12 mouse cellular contexts compared by ENCODE assay signal in the genomic region with DNA sequence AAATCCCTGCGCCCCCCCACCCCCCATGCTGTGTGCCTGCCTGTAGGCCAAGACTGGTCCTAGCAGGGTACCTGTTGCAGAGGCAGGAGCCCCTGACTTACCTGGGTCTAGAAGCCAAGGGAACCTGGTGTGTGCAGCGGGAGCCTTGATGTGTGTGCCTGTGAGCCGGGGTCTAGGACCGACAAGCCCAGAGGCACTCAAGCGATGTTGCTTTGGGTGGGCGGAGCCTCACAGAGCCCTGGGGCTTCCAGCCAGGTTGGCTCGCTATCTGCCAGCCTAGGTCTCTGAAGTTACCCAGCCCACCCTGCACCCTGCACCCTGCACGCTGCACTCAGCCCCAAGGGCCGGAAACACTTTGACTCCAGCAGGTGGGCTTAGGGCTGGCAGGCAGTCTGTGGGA. TPM values are rescaled to one million over a fixed set of nuclear protein-coding genes. Genes with fewer than 3 reads are reported as not detected.
DNase-seq lines count a peak whose midpoint lies in the region; ATAC-seq and TF ChIP-seq lines count a peak whose summit lies in the region.
"Had no signal": no experiment of that assay in that cellular context is flagged by ENCODE, and none has a peak within 500 bp of the region (broad histone marks: within the 10 kb centered on the region; RNA-seq: fewer than 3 reads in every experiment).

No protein-coding gene starts in this region.

- TF ChIP-seq CTCF in intestine, postnatal 0 days (IDR thresholded peaks at IDR 0.05; ENCODE audit: low read depth), result no peak
- no peak for TF ChIP-seq CTCF in heart, postnatal 0 days (IDR thresholded peaks at IDR 0.05; ENCODE audit: low read depth)

- no peak for TF ChIP-seq EP300 in heart, postnatal 0 days (IDR thresholded peaks at IDR 0.05; ENCODE audit: low read depth)

- no peak overlapping the region for H3K4me3 ChIP-seq in intestine, embryonic 14.5 days (ENCODE audit: low read depth, low read length)
- no peak overlapping the region for H3K4me3 ChIP-seq in intestine, postnatal 0 days (ENCODE audit: low read depth, low read length)
- H3K4me3 ChIP-seq in neural tube, embryonic 12.5 days, result no peak overlapping the region
- H3K4me3 ChIP-seq in heart, postnatal 0 days (ENCODE audit: low read depth, low read length), result peak overlapping the region; percentile 37
- H3K4me3 ChIP-seq in stomach, embryonic 15.5 days (replicated peaks), result no peak overlapping the region
- H3K4me3 ChIP-seq: midbrain, embryonic 12.5 days had no signal

- H3K27me3 ChIP-seq in intestine, embryonic 14.5 days (replicated peaks; ENCODE audit: control insufficient read depth, insufficient read depth, low read length), result no peaks in the 10 kb centered on the region
- H3K27me3 ChIP-seq in intestine, postnatal 0 days (replicated peaks; ENCODE audit: control insufficient read depth, insufficient read depth, low read length), result 0 out of 2 replicates have a peak, but pooled peaks cover 3% of the 10 kb centered on the region
- no peaks in the 10 kb centered on the region for H3K27me3 ChIP-seq in neural tube, embryonic 12.5 days (replicated peaks)
- H3K27me3 ChIP-seq in heart, postnatal 0 days (ENCODE audit: control insufficient read depth, insufficient read depth, low read length), result no peaks in the 10 kb centered on the region
- no peaks in the 10 kb centered on the region for H3K27me3 ChIP-seq in stomach, embryonic 15.5 days (replicated peaks)

- H3K9ac ChIP-seq in intestine, embryonic 14.5 days (ENCODE audit: low read length), result no peak overlapping the region
- no peak overlapping the region for H3K9ac ChIP-seq in intestine, postnatal 0 days (ENCODE audit: low read depth, low read length)
- H3K9ac ChIP-seq in neural tube, embryonic 12.5 days, result no peak overlapping the region
- H3K9ac ChIP-seq in heart, postnatal 0 days (replicated peaks; ENCODE audit: low read depth, low read length), result peak overlapping the region; percentile 55
- no peak overlapping the region for H3K9ac ChIP-seq in stomach, embryonic 15.5 days
- H3K9ac ChIP-seq: midbrain, embryonic 12.5 days had no signal

- H3K4me2 ChIP-seq in intestine, embryonic 14.5 days (ENCODE audit: low read length), result peak overlapping the region; percentile 18; the same call in 1 of the 2 replicates
- no peak overlapping the region for H3K4me2 ChIP-seq in intestine, postnatal 0 days (replicated peaks; ENCODE audit: low read depth)
- H3K4me2 ChIP-seq in neural tube, embryonic 12.5 days (replicated peaks), result no peak overlapping the region
- peak overlapping the region; percentile 63 for H3K4me2 ChIP-seq in heart, postnatal 0 days (ENCODE audit: low read depth, low read length)
- H3K4me2 ChIP-seq in stomach, embryonic 15.5 days, result peak overlapping the region; percentile 29; the same call in 1 of the 2 replicates
- H3K4me2 ChIP-seq: midbrain, embryonic 12.5 days had no signal

- no peaks in the 10 kb centered on the region for H3K36me3 ChIP-seq in intestine, embryonic 14.5 days (ENCODE audit: control insufficient read depth, insufficient read depth, low read length)
- no peaks in the 10 kb centered on the region for H3K36me3 ChIP-seq in intestine, postnatal 0 days (ENCODE audit: control insufficient read depth, insufficient read depth)
- H3K36me3 ChIP-seq in neural tube, embryonic 12.5 days, result no peaks in the 10 kb centered on the region
- H3K36me3 ChIP-seq in heart, postnatal 0 days (replicated peaks; ENCODE audit: control insufficient read depth, insufficient read depth, low read length), result no peaks in the 10 kb centered on the region
- no peaks in the 10 kb centered on the region for H3K36me3 ChIP-seq in stomach, embryonic 15.5 days
- H3K36me3 ChIP-seq: midbrain, embryonic 12.5 days had no signal

- DNase-seq in intestine, embryonic 14.5 days (ENCODE audit: low spot score), result no peak
- DNase-seq in neural tube, embryonic 10.5 days (ENCODE audit: extremely low spot score, low spot score), result no peak
- DNase-seq in heart, postnatal 0 days (ENCODE audit: low spot score), result no peak
- no peak for DNase-seq in frontal cortex, postnatal 36 days (ENCODE audit: low spot score in 2 of 2)
- no peak for DNase-seq in adipocyte (ENCODE audit: low spot score)
- DNase-seq: thymus, postnatal 14 days had no signal

- peak; percentile 38; the same call in 1 of the 2 replicates for ATAC-seq in intestine, embryonic 14.5 days (replicated peaks; ENCODE audit: low FRiP score, low TSS enrichment, low read depth)
- no peak for ATAC-seq in intestine, postnatal 0 days
- ATAC-seq in neural tube, embryonic 12.5 days (ENCODE audit: low FRiP score, low read depth), result peak; percentile 27; the same call in 1 of the 2 replicates
- ATAC-seq in heart, postnatal 0 days (ENCODE audit: insufficient read depth, low read depth), result peak; percentile 71
- ATAC-seq in stomach, embryonic 15.5 days (ENCODE audit: insufficient read depth, low FRiP score, low read depth), result no peak

- H3K9me3 ChIP-seq in intestine, embryonic 14.5 days (ENCODE audit: control insufficient read depth, low read length), result no peaks in the 10 kb centered on the region
- H3K9me3 ChIP-seq in intestine, postnatal 0 days (ENCODE audit: control insufficient read depth), result no peaks in the 10 kb centered on the region
- no peaks in the 10 kb centered on the region for H3K9me3 ChIP-seq in neural tube, embryonic 12.5 days
- H3K9me3 ChIP-seq in heart, postnatal 0 days (replicated peaks; ENCODE audit: control insufficient read depth, low read length), result no peaks in the 10 kb centered on the region
- H3K9me3 ChIP-seq in stomach, embryonic 15.5 days, result no peaks in the 10 kb centered on the region
- H3K9me3 ChIP-seq: midbrain, embryonic 12.5 days had no signal

- no peak overlapping the region for H3K27ac ChIP-seq in intestine, embryonic 14.5 days (ENCODE audit: low read depth)
- no peak overlapping the region for H3K27ac ChIP-seq in intestine, postnatal 0 days (ENCODE audit: low read depth, low read length)
- H3K27ac ChIP-seq in neural tube, embryonic 12.5 days, result no peak overlapping the region
- H3K27ac ChIP-seq in heart, postnatal 0 days (ENCODE audit: low read depth), result peak overlapping the region; percentile 92
- H3K27ac ChIP-seq in stomach, embryonic 15.5 days, result no peak overlapping the region
- H3K27ac ChIP-seq: midbrain, embryonic 12.5 days had no signal

- 21% methylated on average over 9 of the region's 9 CpGs for WGBS in intestine, embryonic 14.5 days
- 37% methylated on average over 9 of the region's 9 CpGs for WGBS in intestine, postnatal 0 days
- 26% methylated on average over 9 of the region's 9 CpGs for WGBS in neural tube, embryonic 12.5 days
- 8% methylated on average over 9 of the region's 9 CpGs for WGBS in heart, postnatal 0 days
- WGBS in stomach, embryonic 15.5 days, result 25% methylated on average over 9 of the region's 9 CpGs

- peaks cover 4% of the 10 kb centered on the region; the same call in 1 of the 2 replicates for H3K4me1 ChIP-seq in intestine, embryonic 14.5 days (replicated peaks; ENCODE audit: control insufficient read depth, insufficient read depth, low read length)
- H3K4me1 ChIP-seq in intestine, postnatal 0 days (replicated peaks; ENCODE audit: control insufficient read depth, insufficient read depth, low read length), result no peaks in the 10 kb centered on the region; the same call in 1 of the 2 replicates
- peaks cover 16% of the 10 kb centered on the region for H3K4me1 ChIP-seq in neural tube, embryonic 12.5 days
- H3K4me1 ChIP-seq in heart, postnatal 0 days (ENCODE audit: control insufficient read depth, insufficient read depth), result peaks cover 40% of the 10 kb centered on the region
- peaks cover 8% of the 10 kb centered on the region; the same call in 1 of the 2 replicates for H3K4me1 ChIP-seq in stomach, embryonic 15.5 days

RNA-seq across cellular contexts. Expression of a gene that starts 0.5 kb away (rescaled TPM):
- polyA plus RNA-seq in intestine, embryonic 14.5 days (2014; fragmentation: Nextera tagmentation; extraction: Ambion mirVana), result 0.32 TPM in 1 of 2 replicates, not detected in the other
- polyA plus RNA-seq in intestine, postnatal 0 days (2015; fragmentation: Nextera tagmentation; extraction: Ambion mirVana), result not detected in 2 replicates
- not detected in 2 replicates for polyA plus RNA-seq in neural tube, embryonic 12.5 days (2016; fragmentation: Nextera tagmentation; extraction: Ambion mirVana)
- total RNA-seq in heart, postnatal 0 days (2014; rRNA removed; ENCODE audit: low replicate concordance), result 182 and 283 TPM in 2 replicates
- polyA plus RNA-seq in heart, postnatal 0 days (2015; fragmentation: Nextera tagmentation; extraction: Ambion mirVana), result 324 and 415 TPM in 2 replicates
- polyA plus RNA-seq in stomach, embryonic 15.5 days (2015; fragmentation: Nextera tagmentation; extraction: Ambion mirVana), result 0.22 and 0.60 TPM in 2 replicates
- total RNA-seq: gastrocnemius, postnatal 4 days had no signal
- polyA plus RNA-seq: cortical plate, adult 2 months; midbrain, embryonic 12.5 days had no signal

RNA-seq across cellular contexts. Expression of a gene that starts 37.5 kb away (rescaled TPM):
- not detected in 2 replicates for polyA plus RNA-seq in intestine, embryonic 14.5 days (2014; fragmentation: Nextera tagmentation; extraction: Ambion mirVana)
- polyA plus RNA-seq in intestine, postnatal 0 days (2015; fragmentation: Nextera tagmentation; extraction: Ambion mirVana), result not detected in 2 replicates
- not detected in 2 replicates for polyA plus RNA-seq in neural tube, embryonic 12.5 days (2016; fragmentation: Nextera tagmentation; extraction: Ambion mirVana)
- total RNA-seq in heart, postnatal 0 days (2014; rRNA removed; ENCODE audit: low replicate concordance), result not detected in 2 replicates
- 0.05 TPM in 1 of 2 replicates, not detected in the other for polyA plus RNA-seq in heart, postnatal 0 days (2015; fragmentation: Nextera tagmentation; extraction: Ambion mirVana)
- polyA plus RNA-seq in stomach, embryonic 15.5 days (2015; fragmentation: Nextera tagmentation; extraction: Ambion mirVana), result not detected in 2 replicates
- total RNA-seq: gastrocnemius, postnatal 4 days had no signal
- polyA plus RNA-seq: cortical plate, adult 2 months; midbrain, embryonic 12.5 days had no signal

RNA-seq across cellular contexts. Expression of a gene that starts 57.6 kb away (rescaled TPM):
- 130 and 134 TPM in 2 replicates for polyA plus RNA-seq in intestine, embryonic 14.5 days (2014; fragmentation: Nextera tagmentation; extraction: Ambion mirVana)
- 91.3 and 93.0 TPM in 2 replicates for polyA plus RNA-seq in intestine, postnatal 0 days (2015; fragmentation: Nextera tagmentation; extraction: Ambion mirVana)
- 106 and 109 TPM in 2 replicates for polyA plus RNA-seq in neural tube, embryonic 12.5 days (2016; fragmentation: Nextera tagmentation; extraction: Ambion mirVana)
- 12.3 and 17.5 TPM in 2 replicates for total RNA-seq in heart, postnatal 0 days (2014; rRNA removed; ENCODE audit: low replicate concordance)
- 165 and 187 TPM in 2 replicates for polyA plus RNA-seq in heart, postnatal 0 days (2015; fragmentation: Nextera tagmentation; extraction: Ambion mirVana)
- polyA plus RNA-seq in stomach, embryonic 15.5 days (2015; fragmentation: Nextera tagmentation; extraction: Ambion mirVana), result 136 and 143 TPM in 2 replicates

Comparison
In these comparisons a context has a peak if more than half of its experiments do, and no peak if none do; other contexts are left out.
1. ATAC-seq: peak in intestine, embryonic 14.5 days (single experiment), neural tube, embryonic 12.5 days (single experiment) and heart, postnatal 0 days (single experiment); none in intestine, postnatal 0 days (single experiment) and stomach, embryonic 15.5 days (single experiment).
2. H3K4me2 ChIP-seq: peak in intestine, embryonic 14.5 days (single experiment), heart, postnatal 0 days (single experiment) and stomach, embryonic 15.5 days (single experiment); none in intestine, postnatal 0 days (single experiment) and neural tube, embryonic 12.5 days (single experiment).
3. RNA of a gene that starts 0.5 kb away (polyA plus RNA-seq): 324 to 415 TPM in heart, postnatal 0 days; 0.22 to 0.60 TPM in stomach, embryonic 15.5 days, not detected in neural tube, embryonic 12.5 days, 0.32 TPM in intestine, embryonic 14.5 days and not detected in intestine, postnatal 0 days; every median in the first group is over 100 times any median in the second.